Mouse (Mus musculus) layer of hippocampus, adult 6 months (tissue): ENCODE measurements around the gene 1700030J22Rik. TPM values are rescaled to one million over a fixed set of nuclear protein-coding genes. Genes with fewer than 3 reads are reported as not detected.

Experiments used
- long read RNA-seq, 2 experiments: library from polyadenylated mRNA; unstranded; transcript quantifications; one replicate each; pipeline ENCODE4 v2.0.0; 2019 to 2020
- polyA plus RNA-seq: library from polyadenylated mRNA; unstranded; fragments of <200 nt; fragmentation: Nextera tagmentation; gene quantifications from 2 replicates; pipeline ENCODE4 v1.2.3, GENCODE M21; 2021

1700030J22Rik gene
- polyA plus RNA-seq: 3.2 and 3.6 TPM in 2 replicates
- long read RNA-seq, experiment 1: 0 reads
- long read RNA-seq, experiment 2, transcript 1700030J22Rik-201 (3 exons, 2,976 nt): major isoform, 6 of 8 reads
- long read RNA-seq, experiment 2, partial matches to known transcripts: 0 of 8 reads
- long read RNA-seq, experiment 2, other reads (novel, unspliced or antisense): 1 of 8 reads

DNA sequence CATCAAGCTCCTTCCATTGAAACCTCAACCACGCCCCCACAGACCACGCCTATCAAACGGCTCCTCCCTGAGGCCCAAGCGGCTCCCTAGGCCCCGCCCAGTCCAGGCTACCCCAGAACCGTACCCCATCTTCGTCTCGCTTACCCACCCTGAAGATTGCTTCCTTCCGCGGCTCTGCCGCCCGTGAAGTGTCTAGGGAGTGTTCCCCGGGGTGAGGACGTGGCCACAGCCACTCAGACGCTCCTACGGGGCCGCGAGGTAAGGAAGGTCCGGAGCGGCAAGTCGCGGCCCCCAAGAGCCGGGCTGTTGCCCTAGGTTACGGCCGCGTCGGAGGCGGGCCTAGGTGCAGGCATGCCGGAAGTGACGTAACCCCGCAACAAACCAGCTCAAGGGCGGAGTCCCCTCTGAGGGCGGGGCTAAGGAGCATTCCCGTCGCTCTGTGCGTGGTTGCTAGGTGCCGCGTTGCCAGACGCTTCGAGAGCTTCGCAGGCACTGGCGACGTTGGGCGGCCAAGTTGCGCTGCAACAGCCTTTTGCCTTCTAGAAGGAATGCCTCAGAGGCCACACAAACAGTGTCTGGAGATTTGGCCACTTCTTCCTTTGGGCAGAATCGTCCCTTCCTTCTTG lies at the start of gene 1700030J22Rik:
Gene 1700030J22Rik, minus strand, starts transcription at position 329 of the 626 bp plus-strand sequence.

DNA sequence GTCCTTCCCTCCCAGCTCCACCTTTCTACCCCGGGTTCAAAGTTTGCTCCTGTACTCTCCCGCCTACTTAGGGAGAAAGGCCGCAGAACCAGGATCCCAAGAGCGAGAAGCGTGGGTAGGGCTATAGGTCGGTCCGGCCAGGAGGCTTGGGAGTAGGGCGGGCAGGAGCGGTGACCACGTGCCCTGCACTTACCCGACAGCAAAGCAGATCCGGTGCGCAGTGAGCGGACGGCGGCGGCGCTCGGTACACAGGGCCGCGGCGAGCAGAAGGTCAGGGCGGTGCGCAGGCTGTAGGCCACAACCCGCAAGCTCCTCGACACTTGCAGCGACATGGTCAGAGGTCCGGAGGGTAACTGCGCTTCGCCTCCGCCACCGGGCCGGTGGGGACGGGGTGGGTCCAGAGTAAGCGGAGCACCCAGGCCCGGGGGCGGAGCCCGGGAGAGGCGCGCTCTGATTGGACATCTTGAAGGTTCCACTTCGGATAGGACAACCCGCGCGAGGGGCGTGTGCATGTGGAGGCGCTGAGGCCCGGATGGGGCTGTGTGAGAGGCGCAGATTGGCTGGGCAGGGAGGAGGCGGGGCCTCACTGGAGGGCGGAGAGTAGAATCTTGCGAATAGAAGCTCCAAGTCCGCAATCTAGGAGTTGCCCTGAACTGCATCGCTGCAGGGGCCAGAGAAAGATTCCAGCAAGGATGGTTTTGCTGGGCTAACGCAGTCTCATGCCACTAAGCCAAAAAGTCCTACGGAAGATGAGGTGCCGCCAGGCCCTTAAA lies 14.5 kb upstream of the 1700030J22Rik start, which contains the start of gene Gcsh:
Gene Gcsh, minus strand, starts transcription at position 443 of the 773 bp plus-strand sequence.

DNA sequence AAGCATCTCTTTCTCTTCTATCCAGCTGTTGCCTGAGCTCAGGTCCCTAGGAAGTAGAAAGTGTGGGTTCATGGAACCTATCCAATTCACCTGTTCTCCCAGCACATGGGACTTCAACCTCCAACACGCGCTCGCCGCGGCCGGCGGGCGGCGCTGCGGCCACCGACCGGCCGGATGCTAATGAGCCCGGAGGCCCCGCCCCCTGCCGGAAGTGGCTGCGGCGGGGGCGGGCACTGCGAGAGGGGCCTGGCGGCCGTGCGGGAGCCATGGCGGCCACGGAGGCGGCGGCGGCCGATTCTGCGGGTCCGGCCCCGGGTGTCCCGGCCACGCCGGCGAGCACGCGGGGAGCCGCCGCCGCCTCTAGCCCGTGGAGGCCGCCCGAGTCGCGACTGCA lies 35.6 kb downstream of the 1700030J22Rik start, which contains the start of gene Atmin:
Gene Atmin, plus strand, starts transcription at position 233 of the 394 bp plus-strand sequence.

GRCm38 (mm10) chr8:116921337-116922059 lies 57.3 kb downstream of the 1700030J22Rik start, which contains the start of the genes Cmc2 and Cenpn:
Gene Cmc2, minus strand, starts transcription at chr8:116921455.
Gene Cenpn, plus strand, starts transcription at chr8:116921730.

Other genes with a start within 250 kb of the 1700030J22Rik start
- gene Cdyl2, start 246.0 kb downstream of the 1700030J22Rik start, polyA plus RNA-seq: 6.1 and 6.6 TPM in 2 replicates
- 49.2 and 51.0 TPM in 2 replicates for gene Cmc2, start 57.5 kb downstream of the 1700030J22Rik start, polyA plus RNA-seq
- 0.60 and 0.79 TPM in 2 replicates for gene Cenpn, start 57.2 kb downstream of the 1700030J22Rik start, polyA plus RNA-seq
- 4.7 and 5.1 TPM in 2 replicates for gene Atmin, start 35.6 kb downstream of the 1700030J22Rik start, polyA plus RNA-seq
- gene Gcsh, start 14.6 kb upstream of the 1700030J22Rik start, polyA plus RNA-seq: 123 and 124 TPM in 2 replicates
- 0.01 and 0.06 TPM in 2 replicates for gene Pkd1l2, start 103.5 kb upstream of the 1700030J22Rik start, polyA plus RNA-seq
- gene Bco1, start 116.9 kb upstream of the 1700030J22Rik start, polyA plus RNA-seq: 0.08 and 0.11 TPM in 2 replicates
- gene Gan, start 179.2 kb upstream of the 1700030J22Rik start, polyA plus RNA-seq: 0.68 and 0.87 TPM in 2 replicates